Mouse (Mus musculus): ENCODE measurements around the gene Icam2.

DNA sequence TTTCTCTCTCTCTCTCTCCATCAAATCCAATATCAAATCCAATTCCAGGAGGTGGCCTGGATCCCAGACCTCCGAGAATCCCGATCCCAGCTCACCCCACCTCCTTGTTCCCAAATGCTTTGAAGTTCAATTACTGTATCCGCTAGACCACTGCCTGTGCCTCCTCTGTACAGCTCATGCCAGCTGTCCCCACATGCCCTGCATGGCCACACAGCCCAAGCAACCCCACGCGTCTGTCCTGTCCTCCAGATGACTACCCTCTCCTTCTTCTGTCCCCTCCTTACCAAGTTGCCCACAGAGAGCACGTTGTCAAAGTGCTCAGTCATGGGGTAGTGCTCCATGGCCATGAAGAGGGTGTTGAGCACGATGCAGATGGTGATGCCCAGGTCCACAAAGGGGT, 49.0 kb downstream of the Icam2 start:
- no peak for TF ChIP-seq CTCF (conservative IDR thresholded peaks at IDR 0.05; ENCODE audit: low read length)
- TF ChIP-seq POU5F1 (IDR thresholded peaks at IDR 0.05; ENCODE audit: borderline replicate concordance, low read length), result no peak
